Mouse (Mus musculus): Measurements from ENCODE around the gene Slc25a13. TPM values are rescaled to one million over a fixed set of nuclear protein-coding genes. Genes with fewer than 3 reads are reported as not detected.

The Slc25a13 gene
- polyA plus RNA-seq, 1 experiment from 2014 or later = 43.6 TPM

DNA sequence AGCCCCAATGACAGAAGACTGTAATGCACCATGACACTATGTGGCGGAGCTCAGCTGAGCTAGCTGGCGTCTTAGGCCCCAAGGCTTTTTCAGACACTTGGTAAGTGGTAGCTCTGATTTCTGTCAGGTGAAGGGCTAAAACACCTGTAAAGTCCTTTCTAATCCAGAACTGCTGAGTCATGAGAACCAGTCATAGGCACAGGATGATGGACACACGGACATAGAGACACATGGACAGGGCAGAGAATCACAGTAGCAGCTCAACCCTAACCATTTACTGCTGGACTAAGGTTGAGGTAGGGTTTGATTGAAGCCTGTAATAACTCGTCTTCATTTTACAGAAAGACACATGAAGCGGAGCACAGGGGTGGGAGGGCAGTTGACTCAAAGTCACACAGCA lies 95.1 kb downstream of the Slc25a13 start:
- WGBS = 94% methylated on average over 5 of the region's 5 CpGs
- Histone ChIP-seq H3K9ac (ENCODE audit: low read depth, low read length) (no peak overlapping the region), H3K27me3 (ENCODE audit: control insufficient read depth, insufficient read depth, low read length) (no peaks in the 10 kb centered on the region), H3K4me1 (ENCODE audit: control insufficient read depth, insufficient read depth, low read length) (no peaks in the 10 kb centered on the region), H3K36me3 (ENCODE audit: control insufficient read depth, insufficient read depth, low read length) (no peaks in the 10 kb centered on the region), H3K27ac (ENCODE audit: low read depth, low read length) (no peak overlapping the region), H3K4me2 (replicated peaks; ENCODE audit: low read depth, low read length) (no peak overlapping the region), H3K4me3 (ENCODE audit: low read length) (no peak overlapping the region), H3K9me3 (ENCODE audit: control insufficient read depth, low read length) (no peaks in the 10 kb centered on the region)
- ATAC-seq (ENCODE audit: low FRiP score, low TSS enrichment) = no peak

DNA sequence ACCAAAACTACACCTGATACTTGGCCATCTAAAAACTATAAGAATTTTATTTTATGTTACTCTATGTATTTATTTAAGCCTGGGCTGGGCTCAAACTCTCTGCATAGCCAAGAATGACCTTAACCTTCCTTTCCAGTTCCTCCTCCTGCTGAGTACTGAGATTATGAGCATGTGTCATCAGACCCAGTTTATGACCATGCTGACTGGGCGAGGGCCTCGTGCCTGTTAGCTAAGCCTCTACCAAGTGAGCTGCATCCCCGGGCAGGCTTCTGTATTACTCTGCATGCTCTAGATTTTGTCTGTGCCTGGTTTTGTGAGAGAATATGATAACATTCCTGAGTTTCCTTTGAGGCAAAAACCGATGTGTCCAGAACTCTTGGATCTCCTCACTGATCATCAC lies 96.1 kb downstream of the Slc25a13 start:
- Histone ChIP-seq H3K27me3 (ENCODE audit: control insufficient read depth, insufficient read depth, low read length) (no peaks in the 10 kb centered on the region), H3K9ac (ENCODE audit: low read depth, low read length) (no peak overlapping the region), H3K4me1 (ENCODE audit: control insufficient read depth, insufficient read depth, low read length) (no peaks in the 10 kb centered on the region), H3K4me2 (replicated peaks; ENCODE audit: low read depth, low read length) (no peak overlapping the region), H3K36me3 (ENCODE audit: control insufficient read depth, insufficient read depth, low read length) (no peaks in the 10 kb centered on the region), H3K4me3 (ENCODE audit: low read length) (no peak overlapping the region), H3K9me3 (ENCODE audit: control insufficient read depth, low read length) (no peaks in the 10 kb centered on the region), H3K27ac (ENCODE audit: low read depth, low read length) (no peak overlapping the region)
- no peak for ATAC-seq (ENCODE audit: low FRiP score, low TSS enrichment)
- 88% methylated on average over 4 of the region's 4 CpGs for WGBS

DNA sequence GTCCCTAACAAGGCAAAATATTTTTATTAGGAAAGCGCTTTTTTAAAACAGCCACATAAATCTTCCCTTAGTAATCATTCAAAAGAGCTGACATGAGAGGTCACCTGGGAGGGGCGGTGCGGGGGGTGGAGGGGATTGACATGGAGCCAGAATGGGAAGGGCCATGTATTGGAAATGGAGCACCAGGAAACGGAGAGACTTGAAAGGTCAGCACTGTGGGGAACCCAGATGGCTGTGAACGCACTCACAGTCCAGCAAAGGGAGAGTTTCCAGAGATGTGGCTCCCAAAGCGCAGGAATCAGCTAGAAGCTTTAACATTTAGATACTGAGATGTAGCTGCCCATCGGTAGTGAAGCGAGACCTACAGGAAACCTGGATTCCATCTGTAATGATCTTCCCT lies 101.2 kb downstream of the Slc25a13 start:
- 80% methylated on average over 8 of the region's 8 CpGs for WGBS
- Histone ChIP-seq H3K27ac (ENCODE audit: low read depth, low read length) (no peak overlapping the region), H3K4me3 (ENCODE audit: low read length) (no peak overlapping the region)

DNA sequence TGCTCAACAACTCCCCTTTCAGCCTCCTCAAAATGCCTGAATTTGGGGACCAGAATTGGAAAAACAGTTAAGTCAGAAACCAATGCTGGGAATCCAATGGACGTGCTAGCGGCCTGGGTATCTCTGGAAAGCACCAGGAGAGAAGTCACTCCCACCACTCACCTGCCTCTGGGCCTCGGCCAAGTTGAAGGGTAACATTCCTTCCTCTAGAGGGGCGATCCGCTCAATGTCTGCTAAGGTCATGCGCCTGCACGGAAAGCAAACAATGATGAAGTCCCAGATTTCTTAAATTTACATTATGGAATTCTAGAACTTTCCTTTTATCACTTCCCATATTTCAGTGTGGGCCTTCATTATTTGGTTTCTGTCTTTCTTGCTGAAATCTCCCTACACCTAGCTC lies 103.2 kb downstream of the Slc25a13 start:
- H3K4me2 ChIP-seq (replicated peaks; ENCODE audit: low read depth, low read length) = no peak overlapping the region
- no peaks in the 10 kb centered on the region for H3K4me1 ChIP-seq (ENCODE audit: control insufficient read depth, insufficient read depth, low read length)
- no peak overlapping the region for H3K9ac ChIP-seq (ENCODE audit: low read depth, low read length)
- 87% methylated on average over 7 of the region's 7 CpGs for WGBS
- H3K36me3 ChIP-seq (ENCODE audit: control insufficient read depth, insufficient read depth, low read length) = peaks cover 3% of the 10 kb centered on the region; the same call in 1 of the 2 replicates
- H3K9me3 ChIP-seq (ENCODE audit: control insufficient read depth, low read length) = no peaks in the 10 kb centered on the region
- H3K4me3 ChIP-seq (ENCODE audit: low read length) = no peak overlapping the region
- H3K27ac ChIP-seq (ENCODE audit: low read depth, low read length) = no peak overlapping the region
- no peak for ATAC-seq (ENCODE audit: low FRiP score, low TSS enrichment)
- no peaks in the 10 kb centered on the region for H3K27me3 ChIP-seq (ENCODE audit: control insufficient read depth, insufficient read depth, low read length)

More for the DNA sequence above, 101.2 kb downstream of the Slc25a13 start:
- H3K9ac ChIP-seq (ENCODE audit: low read depth, low read length) = no peak overlapping the region
- no peaks in the 10 kb centered on the region for H3K4me1 ChIP-seq (ENCODE audit: control insufficient read depth, insufficient read depth, low read length)
- H3K36me3 ChIP-seq (ENCODE audit: control insufficient read depth, insufficient read depth, low read length) = peaks cover 3% of the 10 kb centered on the region; the same call in 1 of the 2 replicates
- H3K4me2 ChIP-seq (replicated peaks; ENCODE audit: low read depth, low read length) = no peak overlapping the region
- no peak for ATAC-seq (ENCODE audit: low FRiP score, low TSS enrichment)
- no peaks in the 10 kb centered on the region for H3K9me3 ChIP-seq (ENCODE audit: control insufficient read depth, low read length)
- H3K27me3 ChIP-seq (ENCODE audit: control insufficient read depth, insufficient read depth, low read length) = no peaks in the 10 kb centered on the region

DNA sequence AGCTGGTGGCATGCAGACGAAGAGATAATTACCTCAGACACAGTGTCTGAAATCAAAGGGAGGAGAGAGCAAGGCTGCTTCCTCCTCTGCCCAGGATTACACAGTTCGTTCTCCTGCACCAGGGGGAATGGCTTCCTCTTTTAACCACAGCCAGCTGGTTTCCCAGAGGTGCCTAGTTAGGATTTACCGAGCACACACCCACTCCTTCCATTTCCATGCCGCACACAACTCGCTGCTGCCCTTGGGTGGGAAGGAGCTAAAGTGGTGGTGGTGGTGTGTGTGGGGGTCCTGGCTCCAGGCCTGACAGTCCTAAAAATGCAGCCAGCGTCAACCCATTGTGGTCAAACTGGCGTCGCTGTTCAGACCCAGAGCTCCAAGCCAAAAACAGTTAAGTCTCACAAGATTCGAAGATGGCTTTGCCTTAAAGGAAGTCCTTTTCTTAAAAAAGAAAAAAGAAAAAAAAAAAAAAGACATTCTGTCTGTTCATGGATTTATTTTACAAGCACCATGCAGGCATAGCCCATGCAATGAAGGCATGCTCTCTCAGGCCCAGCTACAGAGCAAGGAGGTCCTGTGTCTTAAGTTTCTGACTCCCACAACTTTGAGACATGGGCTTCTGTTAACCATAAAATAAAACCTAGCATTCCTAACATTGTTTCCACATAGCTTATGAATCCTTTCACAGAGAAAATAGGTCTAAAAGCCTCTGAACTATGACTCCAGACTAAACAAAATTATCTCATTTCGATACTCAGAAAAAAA lies 104.0 kb downstream of the Slc25a13 start:
- no peak overlapping the region for H3K4me2 ChIP-seq (replicated peaks; ENCODE audit: low read depth, low read length)

DNA sequence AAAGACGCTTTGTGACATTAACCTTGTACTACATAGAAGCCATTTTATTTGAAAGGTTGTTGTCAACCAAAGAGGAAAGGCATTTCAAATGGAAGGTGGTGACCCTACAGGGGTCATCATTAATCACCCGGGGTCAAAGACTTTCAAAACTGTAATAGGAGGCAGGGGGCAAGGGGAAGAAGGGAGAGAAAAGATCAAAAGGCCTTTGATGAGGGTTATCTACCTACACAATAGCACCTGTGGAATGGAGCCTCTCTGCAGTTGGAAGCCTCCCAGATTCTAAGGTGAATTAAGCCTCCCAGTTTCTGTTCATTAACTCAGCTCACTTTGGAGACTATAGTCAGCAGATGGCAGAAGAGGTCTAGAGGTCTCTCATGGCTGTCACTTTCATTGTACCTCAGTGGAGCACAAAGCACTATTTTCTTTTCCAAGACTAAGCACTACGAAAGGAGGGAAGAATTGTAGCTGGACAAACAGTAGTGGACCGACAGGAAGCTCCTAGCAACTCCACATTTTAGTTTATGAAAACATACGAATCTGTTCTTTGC lies 109.5 kb downstream of the Slc25a13 start:
- no peak overlapping the region for H3K4me3 ChIP-seq (ENCODE audit: low read length)
- no peak overlapping the region for H3K27ac ChIP-seq (ENCODE audit: low read depth, low read length)
- ATAC-seq (ENCODE audit: low FRiP score, low TSS enrichment) = no peak
- no peaks in the 10 kb centered on the region for H3K27me3 ChIP-seq (ENCODE audit: control insufficient read depth, insufficient read depth, low read length)
- H3K4me2 ChIP-seq (replicated peaks; ENCODE audit: low read depth, low read length) = no peak overlapping the region
- H3K9ac ChIP-seq (ENCODE audit: low read depth, low read length) = no peak overlapping the region
- H3K9me3 ChIP-seq (ENCODE audit: control insufficient read depth, low read length) = no peaks in the 10 kb centered on the region
- peaks cover 3% of the 10 kb centered on the region; the same call in 1 of the 2 replicates for H3K36me3 ChIP-seq (ENCODE audit: control insufficient read depth, insufficient read depth, low read length)
- 0 out of 2 replicates have a peak, but pooled peaks cover 5% of the 10 kb centered on the region for H3K4me1 ChIP-seq (ENCODE audit: control insufficient read depth, insufficient read depth, low read length)
- WGBS = 41% methylated on average over 5 of the region's 5 CpGs

More for the DNA sequence above, 104.0 kb downstream of the Slc25a13 start:
- ATAC-seq (ENCODE audit: low FRiP score, low TSS enrichment) = no peak
- Histone ChIP-seq H3K9ac (ENCODE audit: low read depth, low read length) (no peak overlapping the region), H3K9me3 (ENCODE audit: control insufficient read depth, low read length) (no peaks in the 10 kb centered on the region), H3K4me3 (ENCODE audit: low read length) (no peak overlapping the region), H3K4me1 (ENCODE audit: control insufficient read depth, insufficient read depth, low read length) (no peaks in the 10 kb centered on the region), H3K36me3 (ENCODE audit: control insufficient read depth, insufficient read depth, low read length) (peaks cover 3% of the 10 kb centered on the region; the same call in 1 of the 2 replicates), H3K27me3 (ENCODE audit: control insufficient read depth, insufficient read depth, low read length) (no peaks in the 10 kb centered on the region), H3K27ac (ENCODE audit: low read depth, low read length) (no peak overlapping the region)
- WGBS = 70% methylated on average over 10 of the region's 10 CpGs

DNA sequence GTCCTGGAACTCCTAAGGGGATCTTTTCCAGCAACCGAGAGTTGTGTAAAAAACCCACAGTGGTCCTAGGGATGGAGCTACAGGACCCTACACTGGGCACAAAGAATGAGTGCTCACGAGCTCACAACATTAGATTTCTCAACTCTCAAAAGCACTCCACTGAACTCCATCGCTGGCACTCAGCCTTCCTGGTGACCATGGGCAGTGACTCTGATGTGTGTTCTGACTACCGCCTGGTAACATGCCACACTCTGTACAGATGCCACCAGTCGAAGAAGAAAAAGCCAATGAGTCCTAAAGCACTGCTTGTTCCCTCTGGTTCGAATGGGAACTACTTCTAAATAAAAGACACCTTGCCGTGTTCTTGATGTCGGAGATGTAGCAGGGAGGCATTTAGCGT lies 111.4 kb downstream of the Slc25a13 start:
- Histone ChIP-seq H3K4me2 (replicated peaks; ENCODE audit: low read depth, low read length) (no peak overlapping the region), H3K27ac (ENCODE audit: low read depth, low read length) (no peak overlapping the region), H3K27me3 (ENCODE audit: control insufficient read depth, insufficient read depth, low read length) (no peaks in the 10 kb centered on the region), H3K9ac (ENCODE audit: low read depth, low read length) (no peak overlapping the region), H3K36me3 (ENCODE audit: control insufficient read depth, insufficient read depth, low read length) (no peaks in the 10 kb centered on the region; the same call in 1 of the 2 replicates), H3K4me1 (ENCODE audit: control insufficient read depth, insufficient read depth, low read length) (0 out of 2 replicates have a peak, but pooled peaks cover 5% of the 10 kb centered on the region), H3K9me3 (ENCODE audit: control insufficient read depth, low read length) (no peaks in the 10 kb centered on the region), H3K4me3 (ENCODE audit: low read length) (no peak overlapping the region)
- no peak for ATAC-seq (ENCODE audit: low FRiP score, low TSS enrichment)
- WGBS = 91% methylated on average over 9 of the region's 9 CpGs

DNA sequence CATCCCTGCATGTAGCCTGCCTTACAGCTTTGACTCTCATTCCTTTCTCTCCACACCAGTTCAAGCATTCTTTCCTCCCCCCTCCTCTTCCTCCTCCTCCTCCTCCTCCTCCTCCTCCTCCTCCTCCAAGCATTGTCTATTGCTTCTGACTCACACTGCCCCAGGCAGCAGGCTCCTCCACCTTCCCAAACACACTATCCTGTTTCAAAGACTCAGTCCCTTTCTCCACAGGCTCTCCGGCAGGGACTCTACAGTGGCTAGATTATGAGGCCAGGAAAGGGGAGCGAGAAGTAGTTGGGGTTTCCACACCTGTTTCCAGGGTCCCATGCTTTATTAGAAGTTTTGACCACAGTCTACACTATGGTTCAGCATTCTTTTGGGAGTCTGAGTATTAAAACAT lies 113.5 kb downstream of the Slc25a13 start:
- Histone ChIP-seq H3K4me1 (ENCODE audit: control insufficient read depth, insufficient read depth, low read length) (0 out of 2 replicates have a peak, but pooled peaks cover 5% of the 10 kb centered on the region), H3K4me2 (replicated peaks; ENCODE audit: low read depth, low read length) (no peak overlapping the region), H3K9ac (ENCODE audit: low read depth, low read length) (no peak overlapping the region), H3K4me3 (ENCODE audit: low read length) (no peak overlapping the region), H3K27ac (ENCODE audit: low read depth, low read length) (no peak overlapping the region), H3K36me3 (ENCODE audit: control insufficient read depth, insufficient read depth, low read length) (no peaks in the 10 kb centered on the region; the same call in 1 of the 2 replicates), H3K9me3 (ENCODE audit: control insufficient read depth, low read length) (no peaks in the 10 kb centered on the region), H3K27me3 (ENCODE audit: control insufficient read depth, insufficient read depth, low read length) (no peaks in the 10 kb centered on the region)
- peak; percentile 68; the same call in 1 of the 2 replicates for ATAC-seq (ENCODE audit: low FRiP score, low TSS enrichment)
- 57% methylated on average over 2 of the region's 2 CpGs for WGBS

DNA sequence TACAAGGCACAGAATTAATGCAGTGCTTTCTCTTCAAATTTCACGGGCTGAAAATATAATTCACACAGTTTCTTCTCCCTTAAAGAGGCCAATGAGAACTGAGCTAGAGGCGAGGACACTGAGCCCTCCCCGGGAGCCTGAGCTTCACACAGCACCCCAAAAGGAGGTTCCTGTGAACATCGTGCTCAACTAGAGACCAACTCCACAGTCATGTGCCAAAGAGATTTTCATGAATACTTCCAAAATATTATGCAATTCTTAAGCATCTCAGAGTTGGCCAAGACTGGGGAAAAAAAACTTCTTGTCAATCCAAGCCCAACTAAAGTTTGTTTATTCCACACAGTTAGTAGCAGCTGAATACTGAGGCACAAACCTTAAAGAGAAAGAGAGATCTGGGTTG lies 115.4 kb downstream of the Slc25a13 start:
- H3K4me3 ChIP-seq (ENCODE audit: low read length) = no peak overlapping the region
- H3K27me3 ChIP-seq (ENCODE audit: control insufficient read depth, insufficient read depth, low read length) = no peaks in the 10 kb centered on the region
- WGBS = 76% methylated on average over 4 of the region's 4 CpGs

More for the DNA sequence above, 115.4 kb downstream of the Slc25a13 start:
- no peak for ATAC-seq (ENCODE audit: low FRiP score, low TSS enrichment)
- H3K9me3 ChIP-seq (ENCODE audit: control insufficient read depth, low read length) = no peaks in the 10 kb centered on the region
- no peak overlapping the region for H3K4me2 ChIP-seq (replicated peaks; ENCODE audit: low read depth, low read length)
- H3K27ac ChIP-seq (ENCODE audit: low read depth, low read length) = no peak overlapping the region
- no peak overlapping the region for H3K9ac ChIP-seq (ENCODE audit: low read depth, low read length)
- H3K36me3 ChIP-seq (ENCODE audit: control insufficient read depth, insufficient read depth, low read length) = no peaks in the 10 kb centered on the region
- H3K4me1 ChIP-seq (ENCODE audit: control insufficient read depth, insufficient read depth, low read length) = 0 out of 2 replicates have a peak, but pooled peaks cover 5% of the 10 kb centered on the region

Data from kidney, embryonic 14.5 days (tissue).